Mouse (Mus musculus) stomach, postnatal 0 days (tissue): Measurements from ENCODE around the gene Tex44. TPM values are rescaled to one million over a fixed set of nuclear protein-coding genes. Genes with fewer than 3 reads are reported as not detected.

Experiments used
- ATAC-seq: fragments of 200-750 bp; cut with Nextera tagmentation; 2 replicates; pipeline ENCODE4 v1.8.0; 2017; ENCODE audit not compliant: low FRiP score, low TSS enrichment
- DNase-seq: peaks from one replicate; pipeline ENCODE4 v3.0.0-alpha.2; 2016; ENCODE audit warnings: low spot score
- H3K27ac ChIP-seq: fragments of 300-500 bp; sonication (generic); replicated peaks from 2 replicates; pipeline ENCODE4 v1.5.1; 2014; ENCODE audit warnings: mild to moderate bottlenecking, control low read depth
- H3K27me3 ChIP-seq: fragments of 300-500 bp; sonication (generic); 2 replicates; pipeline ENCODE4 v1.6.1; 2014; ENCODE audit warnings: low read length; ENCODE audit not compliant: control insufficient read depth, insufficient read depth
- H3K36me3 ChIP-seq: fragments of 300-500 bp; sonication (generic); 2 replicates; pipeline ENCODE4 v1.6.1; 2014; ENCODE audit warnings: low read length, mixed read lengths; ENCODE audit not compliant: control insufficient read depth, insufficient read depth
- H3K4me1 ChIP-seq: fragments of 300-500 bp; sonication (generic); replicated peaks from 2 replicates; pipeline ENCODE4 v1.6.1; 2014; ENCODE audit warnings: antibody characterized with exemption; ENCODE audit not compliant: control insufficient read depth, insufficient read depth
- H3K4me2 ChIP-seq: fragments of 300-500 bp; sonication (generic); replicated peaks from 2 replicates; pipeline ENCODE4 v1.6.1; 2014; ENCODE audit warnings: low read depth, mild to moderate bottlenecking, control low read depth, moderate library complexity
- H3K4me3 ChIP-seq: fragments of 300-500 bp; sonication (generic); 2 replicates; pipeline ENCODE4 v1.5.1; 2014; ENCODE audit warnings: low read depth, low read length, control low read depth
- H3K9ac ChIP-seq: fragments of 300-500 bp; sonication (generic); 2 replicates; pipeline ENCODE4 v1.6.1; 2014; ENCODE audit warnings: mild to moderate bottlenecking, low read length, control low read depth, mixed read lengths
- H3K9me3 ChIP-seq: fragments of 300-500 bp; sonication (generic); 2 replicates; pipeline ENCODE4 v1.6.1; 2016; ENCODE audit warnings: low read length; ENCODE audit not compliant: control insufficient read depth
- CTCF ChIP-seq: IDR thresholded peaks from 2 replicates; pipeline ENCODE4 v1.5.1; 2016; ENCODE audit warnings: antibody characterized with exemption, low read depth, mild to moderate bottlenecking, moderate library complexity
- EP300 ChIP-seq: optimal IDR thresholded peaks from 2 replicates; pipeline ENCODE3; 2016; ENCODE audit warnings: antibody characterized with exemption
- WGBS: fragments of 180-500 bp; shearing (Covaris S2); extraction: QIAGEN DNeasy Blood & Tissue Kit; methylation state at CpG from one replicate; pipeline ENCODE4 v1.1.7; 2014; 5-methylcytosine and 5-hydroxymethylcytosine counted together
- polyA plus RNA-seq: library from polyadenylated mRNA; unstranded; fragments of >200 nt; fragmentation: Nextera tagmentation; extraction: Ambion mirVana; gene quantifications from 2 replicates; pipeline ENCODE4 v1.2.1, GENCODE M21; 2015

Tex44 gene
- polyA plus RNA-seq, result not detected in 2 replicates

DNA sequence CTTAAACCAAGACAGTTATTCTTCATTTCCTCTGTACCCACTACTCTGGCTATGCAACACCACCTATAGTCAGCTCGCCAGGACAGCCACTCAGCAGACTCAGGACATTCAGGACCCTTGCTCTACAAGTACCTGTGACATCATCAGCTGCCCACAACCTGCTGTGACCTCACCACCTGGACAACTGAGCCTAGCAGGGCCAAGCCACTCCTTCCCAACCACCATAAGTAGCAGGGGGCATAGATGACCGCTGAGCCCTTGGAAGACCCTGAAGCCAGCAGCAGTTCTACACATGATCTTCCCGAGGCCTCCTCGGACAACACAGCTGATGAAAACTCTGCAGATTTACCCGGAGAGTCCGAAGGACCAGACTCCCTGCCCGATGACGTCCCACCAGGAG lies at the start of gene Tex44, which contains the start of gene Nmur1:
Gene Tex44, plus strand, starts transcription at position 202 of the 400 bp plus-strand sequence.
Gene Nmur1, minus strand, starts transcription at position 101 of the 400 bp plus-strand sequence.
- DNase-seq (no peak), ATAC-seq (no peak)
- TF ChIP-seq EP300 (no peak), CTCF (no peak)

DNA sequence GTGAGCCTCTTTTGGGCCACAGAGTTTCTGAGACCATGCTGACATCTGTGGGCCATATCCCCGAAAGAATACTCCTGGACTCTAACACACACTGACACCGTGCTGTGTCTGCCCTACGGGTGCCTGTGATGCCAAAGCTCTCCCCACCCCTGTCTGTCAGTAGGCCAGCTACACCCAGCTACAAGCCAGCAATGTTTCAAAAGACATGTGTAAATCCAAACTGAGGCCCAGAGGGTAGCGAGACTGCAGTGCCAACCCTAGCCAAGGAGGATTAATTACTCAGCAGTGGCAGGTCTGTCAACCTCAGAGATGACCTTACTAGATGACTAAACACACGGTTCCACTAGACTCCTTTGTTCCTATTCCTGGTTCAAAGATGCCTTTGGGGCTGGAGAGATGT lies 49.8 kb upstream of the Tex44 start:
- Histone ChIP-seq H3K36me3 (no peaks in the 10 kb centered on the region), H3K4me1 (no peaks in the 10 kb centered on the region), H3K4me3 (no peak overlapping the region), H3K9ac (no peak overlapping the region), H3K27ac (no peak overlapping the region), H3K9me3 (no peaks in the 10 kb centered on the region), H3K4me2 (no peak overlapping the region), H3K27me3 (no peaks in the 10 kb centered on the region)
- no peak for DNase-seq
- TF ChIP-seq CTCF (no peak), EP300 (no peak)
- no peak for ATAC-seq
- WGBS, result 62% methylated on average over 5 of the region's 5 CpGs

More for the DNA sequence above, at the start of gene Tex44, which contains the start of gene Nmur1:
- Histone ChIP-seq H3K4me2 (no peak within 1 kb of the TSS), H3K4me3 (no peak within 1 kb of the TSS), H3K36me3 (no peaks in the 10 kb centered on the region), H3K9me3 (no peaks in the 10 kb centered on the region), H3K27me3 (no peaks in the 10 kb centered on the region), H3K27ac (no peak within 1 kb of the TSS), H3K9ac (no peak within 1 kb of the TSS), H3K4me1 (no peaks in the 10 kb centered on the region)
- WGBS, result 91% methylated on average over 8 of the region's 8 CpGs

DNA sequence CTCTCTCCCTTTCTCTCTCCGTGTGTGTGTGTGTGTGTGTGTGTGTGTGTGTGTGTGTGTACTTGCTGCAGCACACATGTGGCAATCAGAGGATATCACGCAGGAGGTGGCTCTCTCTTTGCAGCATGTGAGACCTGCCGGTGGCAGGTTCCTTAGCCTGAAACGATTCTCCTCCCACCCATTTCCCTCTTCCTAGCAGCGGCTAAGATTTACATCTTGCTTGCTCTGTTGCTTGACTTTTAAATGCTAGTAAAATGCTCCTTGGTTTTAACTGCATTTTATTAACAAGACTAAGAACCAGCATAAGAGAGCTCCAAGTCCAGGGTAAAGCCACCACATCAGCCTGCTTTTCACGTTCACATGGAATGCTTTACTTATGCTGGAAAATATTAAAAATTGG lies 47.5 kb upstream of the Tex44 start:
- DNase-seq (no peak), ATAC-seq (no peak)
- Histone ChIP-seq H3K27ac (0 out of 2 replicates have a peak overlapping the region, but pooled peaks have one; percentile 18), H3K36me3 (no peaks in the 10 kb centered on the region), H3K4me2 (no peak overlapping the region), H3K4me3 (no peak overlapping the region), H3K9ac (no peak overlapping the region), H3K27me3 (no peaks in the 10 kb centered on the region), H3K9me3 (no peaks in the 10 kb centered on the region), H3K4me1 (no peaks in the 10 kb centered on the region)
- TF ChIP-seq CTCF (no peak), EP300 (no peak)
- 53% methylated on average over 6 of the region's 6 CpGs for WGBS

GRCm38 (mm10) chr1:86379161-86379569 lies 47.0 kb upstream of the Tex44 start:
- Histone ChIP-seq H3K9me3 (no peaks in the 10 kb centered on the region), H3K4me2 (no peak overlapping the region), H3K27me3 (no peaks in the 10 kb centered on the region), H3K36me3 (no peaks in the 10 kb centered on the region), H3K9ac (no peak overlapping the region), H3K4me3 (no peak overlapping the region), H3K4me1 (no peaks in the 10 kb centered on the region), H3K27ac (peak overlapping the region; percentile 53)
- TF ChIP-seq CTCF (no peak), EP300 (no peak)
- 62% methylated on average over 9 of the region's 9 CpGs for WGBS
- DNase-seq, result no peak
- ATAC-seq, result no peak

DNA sequence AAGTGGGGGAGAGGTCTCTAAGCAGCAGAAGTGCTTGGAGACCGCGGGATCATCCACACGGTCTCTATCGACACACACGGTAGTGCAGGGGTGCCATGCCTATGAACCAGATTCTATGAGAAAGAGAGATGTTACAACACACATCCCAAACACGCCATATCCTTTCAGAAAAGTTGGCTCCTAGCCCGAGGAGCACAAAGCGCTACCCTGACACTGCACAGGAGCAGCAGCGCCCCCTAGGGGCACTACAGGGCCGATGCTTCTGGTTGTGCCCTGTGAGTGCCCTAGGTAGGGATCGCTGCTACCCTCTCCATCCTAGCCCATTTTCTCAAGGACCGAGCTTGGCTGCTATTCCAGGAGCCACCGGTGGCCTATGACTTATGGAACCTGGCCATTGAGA lies 45.1 kb upstream of the Tex44 start:
- Histone ChIP-seq H3K9ac (no peak overlapping the region), H3K4me1 (no peaks in the 10 kb centered on the region), H3K27ac (no peak overlapping the region), H3K27me3 (no peaks in the 10 kb centered on the region), H3K4me2 (peak overlapping the region; percentile 23; the same call in 1 of the 2 replicates), H3K4me3 (no peak overlapping the region), H3K9me3 (no peaks in the 10 kb centered on the region), H3K36me3 (no peaks in the 10 kb centered on the region)
- peak; percentile 58 for ATAC-seq
- 31% methylated on average over 13 of the region's 13 CpGs for WGBS
- TF ChIP-seq CTCF, result peak; percentile 85
- no peak for TF ChIP-seq EP300
- DNase-seq, result peak; percentile 79

GRCm38 (mm10) chr1:86389230-86389629 lies 36.9 kb upstream of the Tex44 start:
- ATAC-seq, result peak; percentile 50
- WGBS, result 2% methylated on average over 11 of the region's 11 CpGs

More at GRCm38 (mm10) chr1:86389230-86389629, 36.9 kb upstream of the Tex44 start:
- no peaks in the 10 kb centered on the region for H3K9me3 ChIP-seq
- H3K4me3 ChIP-seq, result no peak overlapping the region
- H3K27ac ChIP-seq, result no peak overlapping the region
- H3K4me2 ChIP-seq, result no peak overlapping the region
- no peaks in the 10 kb centered on the region for H3K36me3 ChIP-seq
- peak; percentile 77 for DNase-seq
- H3K9ac ChIP-seq, result no peak overlapping the region
- no peaks in the 10 kb centered on the region; the same call in 1 of the 2 replicates for H3K27me3 ChIP-seq
- peak; percentile 91 for TF ChIP-seq CTCF
- TF ChIP-seq EP300, result no peak
- no peaks in the 10 kb centered on the region for H3K4me1 ChIP-seq
